Mouse (Mus musculus): ENCODE results near the gene Snrpb2. TPM values are rescaled to one million over a fixed set of nuclear protein-coding genes. Genes with fewer than 3 reads are reported as not detected.

Gene Snrpb2
- polyA plus RNA-seq, 1 experiment from 2014 or later: 108 TPM

- no peak within 1 kb of the TSS for H3K9ac ChIP-seq (ENCODE audit: low read depth, low read length)
- H3K36me3 ChIP-seq (ENCODE audit: control insufficient read depth, insufficient read depth, low read length): no peaks in the 10 kb centered on the region
- H3K27me3 ChIP-seq (replicated peaks; ENCODE audit: control insufficient read depth, insufficient read depth, low read length): no peaks in the 10 kb centered on the region
- H3K9me3 ChIP-seq (ENCODE audit: control insufficient read depth, low read length): no peaks in the 10 kb centered on the region
- H3K27ac ChIP-seq (ENCODE audit: low read depth, low read length): no peak within 1 kb of the TSS
- 72% methylated on average over 8 of the region's 8 CpGs for WGBS
- H3K4me1 ChIP-seq (replicated peaks; ENCODE audit: control insufficient read depth, insufficient read depth, low read length): no peaks in the 10 kb centered on the region
- no peak within 1 kb of the TSS for H3K4me3 ChIP-seq (ENCODE audit: low read depth, low read length)
- H3K4me2 ChIP-seq: no peak within 1 kb of the TSS
- no peak for DNase-seq (ENCODE audit: low spot score)
- no peak for ATAC-seq (replicated peaks; ENCODE audit: low FRiP score)
Observed at GRCm38 (mm10) chr2:143078198-143078851, 15.5 kb downstream of the Snrpb2 start, which contains the start of gene Otor. Otor (plus strand) TSS chr2:143078473.

- H3K9ac ChIP-seq (ENCODE audit: low read depth, low read length): no peak overlapping the region
- no peaks in the 10 kb centered on the region for H3K27me3 ChIP-seq (replicated peaks; ENCODE audit: control insufficient read depth, insufficient read depth, low read length)
- peak overlapping the region; percentile 21; the same call in 1 of the 2 replicates for H3K27ac ChIP-seq (ENCODE audit: low read depth, low read length)
- H3K9me3 ChIP-seq (ENCODE audit: control insufficient read depth, low read length): no peaks in the 10 kb centered on the region
- no peak for ATAC-seq (replicated peaks; ENCODE audit: low FRiP score)
- DNase-seq (ENCODE audit: low spot score): no peak
- no peak overlapping the region for H3K4me2 ChIP-seq
- H3K4me1 ChIP-seq (replicated peaks; ENCODE audit: control insufficient read depth, insufficient read depth, low read length): no peaks in the 10 kb centered on the region
- WGBS: 44% methylated on average over 3 of the region's 3 CpGs
- no peaks in the 10 kb centered on the region for H3K36me3 ChIP-seq (ENCODE audit: control insufficient read depth, insufficient read depth, low read length)
- no peak overlapping the region for H3K4me3 ChIP-seq (ENCODE audit: low read depth, low read length)
Observed at GRCm38 (mm10) chr2:143081693-143082092, 18.9 kb downstream of the Snrpb2 start.

GRCm38 (mm10) chr2:143084852-143085397, 22.1 kb downstream of the Snrpb2 start:
- 66% methylated on average over 2 of the region's 2 CpGs for WGBS
- no peak for DNase-seq (ENCODE audit: low spot score)
- no peaks in the 10 kb centered on the region for H3K36me3 ChIP-seq (ENCODE audit: control insufficient read depth, insufficient read depth, low read length)
- H3K9me3 ChIP-seq (ENCODE audit: control insufficient read depth, low read length): no peaks in the 10 kb centered on the region
- H3K4me3 ChIP-seq (ENCODE audit: low read depth, low read length): no peak overlapping the region
- ATAC-seq (replicated peaks; ENCODE audit: low FRiP score): no peak
- no peaks in the 10 kb centered on the region for H3K4me1 ChIP-seq (replicated peaks; ENCODE audit: control insufficient read depth, insufficient read depth, low read length)
- H3K27me3 ChIP-seq (replicated peaks; ENCODE audit: control insufficient read depth, insufficient read depth, low read length): no peaks in the 10 kb centered on the region
- H3K4me2 ChIP-seq: no peak overlapping the region
- H3K27ac ChIP-seq (ENCODE audit: low read depth, low read length): no peak overlapping the region
- no peak overlapping the region for H3K9ac ChIP-seq (ENCODE audit: low read depth, low read length)

- ATAC-seq (replicated peaks; ENCODE audit: low FRiP score): no peak
- Histone ChIP-seq H3K27me3 (replicated peaks; ENCODE audit: control insufficient read depth, insufficient read depth, low read length) (no peaks in the 10 kb centered on the region), H3K4me3 (ENCODE audit: low read depth, low read length) (no peak overlapping the region), H3K4me1 (replicated peaks; ENCODE audit: control insufficient read depth, insufficient read depth, low read length) (no peaks in the 10 kb centered on the region), H3K4me2 (no peak overlapping the region), H3K9ac (ENCODE audit: low read depth, low read length) (no peak overlapping the region), H3K9me3 (ENCODE audit: control insufficient read depth, low read length) (no peaks in the 10 kb centered on the region), H3K27ac (ENCODE audit: low read depth, low read length) (no peak overlapping the region), H3K36me3 (ENCODE audit: control insufficient read depth, insufficient read depth, low read length) (no peaks in the 10 kb centered on the region)
- WGBS: 79% methylated on average over 8 of the region's 8 CpGs
- DNase-seq (ENCODE audit: low spot score): no peak
Observed at GRCm38 (mm10) chr2:143089866-143090265, 27.0 kb downstream of the Snrpb2 start.

GRCm38 (mm10) chr2:143093726-143094125, 30.9 kb downstream of the Snrpb2 start:
- no peak overlapping the region for H3K27ac ChIP-seq (ENCODE audit: low read depth, low read length)
- no peaks in the 10 kb centered on the region for H3K36me3 ChIP-seq (ENCODE audit: control insufficient read depth, insufficient read depth, low read length)
- 41% methylated on average over 6 of the region's 6 CpGs for WGBS
- no peaks in the 10 kb centered on the region for H3K27me3 ChIP-seq (replicated peaks; ENCODE audit: control insufficient read depth, insufficient read depth, low read length)
- no peak overlapping the region for H3K4me3 ChIP-seq (ENCODE audit: low read depth, low read length)
- no peaks in the 10 kb centered on the region for H3K4me1 ChIP-seq (replicated peaks; ENCODE audit: control insufficient read depth, insufficient read depth, low read length)
- ATAC-seq (replicated peaks; ENCODE audit: low FRiP score) (0 out of 2 replicates have a peak, but pooled peaks have one; percentile 53), DNase-seq (ENCODE audit: low spot score) (peak; percentile 39)
- no peak overlapping the region for H3K4me2 ChIP-seq
- H3K9ac ChIP-seq (ENCODE audit: low read depth, low read length): no peak overlapping the region
- H3K9me3 ChIP-seq (ENCODE audit: control insufficient read depth, low read length): no peaks in the 10 kb centered on the region

- ATAC-seq (replicated peaks; ENCODE audit: low FRiP score) (no peak), DNase-seq (ENCODE audit: low spot score) (no peak)
- H3K4me2 ChIP-seq: no peak overlapping the region
- H3K4me3 ChIP-seq (ENCODE audit: low read depth, low read length): no peak overlapping the region
- H3K27ac ChIP-seq (ENCODE audit: low read depth, low read length): no peak overlapping the region
- 61% methylated on average over 6 of the region's 6 CpGs for WGBS
- no peaks in the 10 kb centered on the region for H3K4me1 ChIP-seq (replicated peaks; ENCODE audit: control insufficient read depth, insufficient read depth, low read length)
- H3K27me3 ChIP-seq (replicated peaks; ENCODE audit: control insufficient read depth, insufficient read depth, low read length): no peaks in the 10 kb centered on the region
- H3K9me3 ChIP-seq (ENCODE audit: control insufficient read depth, low read length): no peaks in the 10 kb centered on the region
- no peaks in the 10 kb centered on the region for H3K36me3 ChIP-seq (ENCODE audit: control insufficient read depth, insufficient read depth, low read length)
- no peak overlapping the region for H3K9ac ChIP-seq (ENCODE audit: low read depth, low read length)
Observed at GRCm38 (mm10) chr2:143094761-143095160, 31.9 kb downstream of the Snrpb2 start.

- Histone ChIP-seq H3K4me3 (ENCODE audit: low read depth, low read length) (no peak overlapping the region), H3K27ac (ENCODE audit: low read depth, low read length) (no peak overlapping the region), H3K27me3 (replicated peaks; ENCODE audit: control insufficient read depth, insufficient read depth, low read length) (no peaks in the 10 kb centered on the region), H3K36me3 (ENCODE audit: control insufficient read depth, insufficient read depth, low read length) (no peaks in the 10 kb centered on the region), H3K9ac (ENCODE audit: low read depth, low read length) (no peak overlapping the region), H3K9me3 (ENCODE audit: control insufficient read depth, low read length) (no peaks in the 10 kb centered on the region), H3K4me2 (no peak overlapping the region), H3K4me1 (replicated peaks; ENCODE audit: control insufficient read depth, insufficient read depth, low read length) (no peaks in the 10 kb centered on the region)
- 67% methylated on average over 1 of the region's 1 CpGs for WGBS
- ATAC-seq (replicated peaks; ENCODE audit: low FRiP score) (no peak), DNase-seq (ENCODE audit: low spot score) (no peak)
Observed at GRCm38 (mm10) chr2:143097170-143097569, 34.3 kb downstream of the Snrpb2 start.

- H3K9ac ChIP-seq (ENCODE audit: low read depth, low read length): no peak overlapping the region
- 89% methylated on average over 1 of the region's 1 CpGs for WGBS
- H3K4me2 ChIP-seq: no peak overlapping the region
- ATAC-seq (replicated peaks; ENCODE audit: low FRiP score) (0 out of 2 replicates have a peak, but pooled peaks have one; percentile 8), DNase-seq (ENCODE audit: low spot score) (no peak)
- no peak overlapping the region for H3K27ac ChIP-seq (ENCODE audit: low read depth, low read length)
- H3K4me1 ChIP-seq (replicated peaks; ENCODE audit: control insufficient read depth, insufficient read depth, low read length): no peaks in the 10 kb centered on the region
- H3K27me3 ChIP-seq (replicated peaks; ENCODE audit: control insufficient read depth, insufficient read depth, low read length): no peaks in the 10 kb centered on the region
- H3K4me3 ChIP-seq (ENCODE audit: low read depth, low read length): no peak overlapping the region
- no peaks in the 10 kb centered on the region for H3K9me3 ChIP-seq (ENCODE audit: control insufficient read depth, low read length)
- no peaks in the 10 kb centered on the region for H3K36me3 ChIP-seq (ENCODE audit: control insufficient read depth, insufficient read depth, low read length)
Observed at GRCm38 (mm10) chr2:143113859-143114258, 51.0 kb downstream of the Snrpb2 start.

- H3K9me3 ChIP-seq (ENCODE audit: control insufficient read depth, low read length): no peaks in the 10 kb centered on the region
- DNase-seq (ENCODE audit: low spot score) (no peak), ATAC-seq (replicated peaks; ENCODE audit: low FRiP score) (no peak)
- H3K27me3 ChIP-seq (replicated peaks; ENCODE audit: control insufficient read depth, insufficient read depth, low read length): no peaks in the 10 kb centered on the region
- no peak overlapping the region for H3K4me3 ChIP-seq (ENCODE audit: low read depth, low read length)
- H3K36me3 ChIP-seq (ENCODE audit: control insufficient read depth, insufficient read depth, low read length): no peaks in the 10 kb centered on the region
- no peak overlapping the region for H3K9ac ChIP-seq (ENCODE audit: low read depth, low read length)
- no peaks in the 10 kb centered on the region for H3K4me1 ChIP-seq (replicated peaks; ENCODE audit: control insufficient read depth, insufficient read depth, low read length)
- 76% methylated on average over 4 of the region's 4 CpGs for WGBS
- no peak overlapping the region for H3K4me2 ChIP-seq
- no peak overlapping the region for H3K27ac ChIP-seq (ENCODE audit: low read depth, low read length)
Observed at GRCm38 (mm10) chr2:143114716-143115115, 51.9 kb downstream of the Snrpb2 start.

Measured in liver, embryonic 11.5 days (tissue).